Mouse (Mus musculus) neural tube, embryonic 13.5 days (tissue): ENCODE data around the gene Gm10959. TPM values are rescaled to one million over a fixed set of nuclear protein-coding genes. Genes with fewer than 3 reads are reported as not detected.

Source experiments
- ATAC-seq: fragments of 200-750 bp; cut with Nextera tagmentation; 2 replicates; pipeline ENCODE4 v1.8.0; 2017; ENCODE audit warnings: low read depth, mild to moderate bottlenecking, moderate TSS enrichment, moderate library complexity
- H3K27ac ChIP-seq: fragments of 300-500 bp; sonication (generic); replicated peaks from 2 replicates; pipeline ENCODE4 v1.5.1; 2015; ENCODE audit warnings: moderate library complexity, mild to moderate bottlenecking, inconsistent platforms
- H3K27me3 ChIP-seq: fragments of 300-500 bp; sonication (generic); 2 replicates; pipeline ENCODE4 v1.6.1; 2015; ENCODE audit warnings: mild to moderate bottlenecking, inconsistent platforms
- H3K36me3 ChIP-seq: fragments of 300-500 bp; sonication (generic); 2 replicates; pipeline ENCODE4 v1.6.1; 2015; ENCODE audit warnings: mild to moderate bottlenecking, inconsistent platforms
- H3K4me1 ChIP-seq: fragments of 300-500 bp; sonication (generic); replicated peaks from 2 replicates; pipeline ENCODE4 v1.6.1; 2015; ENCODE audit warnings: inconsistent platforms
- H3K4me2 ChIP-seq: fragments of 300-500 bp; sonication (generic); 2 replicates; pipeline ENCODE4 v1.6.1; 2015; ENCODE audit warnings: inconsistent platforms, mild to moderate bottlenecking, moderate library complexity
- H3K4me3 ChIP-seq: fragments of 300-500 bp; sonication (generic); 2 replicates; pipeline ENCODE4 v1.5.1; 2015; ENCODE audit warnings: mild to moderate bottlenecking, inconsistent platforms
- H3K9ac ChIP-seq: fragments of 300-500 bp; sonication (generic); 2 replicates; pipeline ENCODE4 v1.6.1; 2015; ENCODE audit warnings: moderate library complexity, mild to moderate bottlenecking, inconsistent platforms
- H3K9me3 ChIP-seq: fragments of 300-500 bp; sonication (generic); 2 replicates; pipeline ENCODE4 v1.6.1; 2016; ENCODE audit warnings: inconsistent platforms
- WGBS: fragments of 180-500 bp; shearing (Covaris S2); methylation state at CpG from one replicate; pipeline ENCODE4 v1.1.7; 2015; 5-methylcytosine and 5-hydroxymethylcytosine counted together
- polyA plus RNA-seq: library from polyadenylated mRNA; unstranded; fragments of >200 nt; fragmentation: Nextera tagmentation; extraction: Ambion mirVana; gene quantifications from 2 replicates; pipeline ENCODE4 v1.2.1, GENCODE M21; 2015

Gm10959 gene
- polyA plus RNA-seq, 1 experiment from 2014 or later, result not detected

DNA sequence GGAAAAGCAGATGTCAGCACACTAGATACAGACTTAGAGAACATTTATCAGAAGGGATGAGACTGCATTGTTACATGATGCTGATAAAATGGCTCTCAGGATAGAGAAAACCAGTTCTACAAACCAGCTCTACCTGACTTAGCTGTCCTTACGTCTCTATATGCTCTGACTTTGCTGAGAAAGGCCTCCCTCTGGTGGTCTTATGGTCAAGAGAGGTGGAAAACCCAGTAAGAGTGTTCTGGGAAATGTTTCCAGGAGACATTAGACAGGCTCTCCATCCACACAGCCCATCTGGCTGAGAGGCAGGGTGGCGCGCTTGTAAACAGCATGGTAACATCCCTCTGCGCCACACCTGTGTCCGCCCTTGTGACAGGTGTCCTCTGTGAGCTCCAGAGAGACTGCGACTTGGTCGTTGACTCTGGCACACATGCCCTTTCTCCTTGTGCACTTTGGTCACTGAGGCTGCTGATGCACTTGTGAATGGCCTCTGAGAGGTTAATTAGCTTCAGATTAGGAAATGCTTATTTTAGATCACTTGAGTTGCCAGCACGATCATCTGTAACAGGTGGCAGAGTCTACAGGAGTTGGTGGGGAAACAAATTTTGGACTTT is 40.4 kb downstream of the Gm10959 start:
- no peak for ATAC-seq
- H3K27ac ChIP-seq, result no peak overlapping the region
- 91% methylated on average over 8 of the region's 8 CpGs for WGBS
- no peak overlapping the region for H3K9ac ChIP-seq
- H3K9me3 ChIP-seq, result no peaks in the 10 kb centered on the region
- H3K4me2 ChIP-seq, result no peak overlapping the region
- no peak overlapping the region for H3K4me3 ChIP-seq
- H3K4me1 ChIP-seq, result no peaks in the 10 kb centered on the region
- no peaks in the 10 kb centered on the region for H3K27me3 ChIP-seq
- H3K36me3 ChIP-seq, result no peaks in the 10 kb centered on the region

- H3K9ac ChIP-seq, result no peak overlapping the region
- no peaks in the 10 kb centered on the region for H3K4me1 ChIP-seq
- no peak for ATAC-seq
- H3K4me2 ChIP-seq, result no peak overlapping the region
- no peaks in the 10 kb centered on the region for H3K36me3 ChIP-seq
- no peaks in the 10 kb centered on the region for H3K9me3 ChIP-seq
- 92% methylated on average over 3 of the region's 3 CpGs for WGBS
- no peak overlapping the region for H3K4me3 ChIP-seq
- H3K27ac ChIP-seq, result no peak overlapping the region
- H3K27me3 ChIP-seq, result no peaks in the 10 kb centered on the region
Measured at GRCm38 (mm10) chr3:122877543-122877942, 41.6 kb downstream of the Gm10959 start.

GRCm38 (mm10) chr3:122876870-122877269 is 42.3 kb downstream of the Gm10959 start:
- Histone ChIP-seq H3K4me1 (no peaks in the 10 kb centered on the region), H3K27me3 (no peaks in the 10 kb centered on the region), H3K4me3 (no peak overlapping the region), H3K4me2 (no peak overlapping the region), H3K27ac (no peak overlapping the region), H3K9me3 (no peaks in the 10 kb centered on the region), H3K36me3 (no peaks in the 10 kb centered on the region), H3K9ac (no peak overlapping the region)
- no peak for ATAC-seq
- WGBS, result 83% methylated on average over 2 of the region's 2 CpGs

- Histone ChIP-seq H3K9me3 (no peaks in the 10 kb centered on the region), H3K27ac (no peak overlapping the region), H3K36me3 (no peaks in the 10 kb centered on the region), H3K4me3 (no peak overlapping the region), H3K27me3 (no peaks in the 10 kb centered on the region), H3K4me2 (no peak overlapping the region), H3K9ac (no peak overlapping the region), H3K4me1 (no peaks in the 10 kb centered on the region)
- 83% methylated on average over 1 of the region's 1 CpGs for WGBS
- no peak for ATAC-seq
Measured at GRCm38 (mm10) chr3:122871596-122871995, 47.6 kb downstream of the Gm10959 start.

DNA sequence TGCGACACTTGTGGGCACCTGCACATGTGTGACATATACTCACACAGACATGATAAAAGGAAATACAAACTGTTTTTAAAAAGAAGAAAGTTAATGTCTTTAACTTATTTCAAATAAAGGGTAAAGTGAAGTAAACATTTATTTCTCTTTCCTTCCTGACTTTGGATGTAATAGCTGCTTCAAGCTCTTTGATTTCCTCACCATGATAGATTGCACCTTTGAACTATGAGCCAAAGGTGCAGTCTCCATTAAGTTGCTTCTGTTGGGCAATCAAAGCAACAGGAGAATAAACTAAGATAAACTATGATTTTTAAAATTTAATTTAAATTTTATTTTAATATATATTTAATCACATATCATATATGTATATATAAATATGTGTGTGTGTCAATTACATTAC is 50.9 kb downstream of the Gm10959 start:
- no peak overlapping the region for H3K4me2 ChIP-seq
- no peaks in the 10 kb centered on the region for H3K9me3 ChIP-seq
- H3K4me1 ChIP-seq, result no peaks in the 10 kb centered on the region
- H3K27ac ChIP-seq, result no peak overlapping the region
- H3K4me3 ChIP-seq, result no peak overlapping the region
- 96% methylated on average over 1 of the region's 1 CpGs for whole genome bisulfite sequencing
- no peak overlapping the region for H3K9ac ChIP-seq
- no peaks in the 10 kb centered on the region for H3K36me3 ChIP-seq
- H3K27me3 ChIP-seq, result no peaks in the 10 kb centered on the region
- ATAC-seq, result no peak

DNA sequence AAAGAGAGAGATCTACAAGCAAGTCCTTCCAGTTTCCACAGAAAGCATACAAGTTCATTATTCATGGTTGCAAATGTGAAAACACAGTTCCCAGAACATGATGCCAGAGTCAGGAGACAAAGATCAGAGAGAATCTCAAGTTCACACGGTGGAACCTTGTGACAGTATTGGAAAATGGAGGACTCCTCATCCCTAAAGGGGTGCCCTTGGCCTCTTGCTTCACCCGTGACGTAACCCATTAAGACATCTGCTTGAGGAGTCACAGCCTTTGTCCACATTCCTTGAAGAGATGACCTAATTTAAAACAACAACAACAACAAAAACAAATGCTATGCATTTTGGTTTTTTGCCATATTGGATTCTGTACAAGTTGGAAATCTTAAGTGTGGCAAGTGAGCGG is 54.1 kb downstream of the Gm10959 start:
- Histone ChIP-seq H3K27ac (no peak overlapping the region), H3K4me3 (no peak overlapping the region), H3K4me2 (no peak overlapping the region), H3K9ac (no peak overlapping the region), H3K27me3 (no peaks in the 10 kb centered on the region), H3K36me3 (no peaks in the 10 kb centered on the region), H3K4me1 (no peaks in the 10 kb centered on the region), H3K9me3 (no peaks in the 10 kb centered on the region)
- ATAC-seq, result no peak
- whole genome bisulfite sequencing, result 89% methylated on average over 4 of the region's 4 CpGs

Other genes with a start within 250 kb of the Gm10959 start
- gene Pde5a, start 190.4 kb downstream of the Gm10959 start, polyA plus RNA-seq, result 1.7 and 2.2 TPM in 2 replicates
- gene Fabp2, start 24.3 kb downstream of the Gm10959 start, polyA plus RNA-seq, result not detected in 2 replicates
- 105 and 110 TPM in 2 replicates for gene 1810037I17Rik, start 4.8 kb upstream of the Gm10959 start, polyA plus RNA-seq
- 6.4 and 7.0 TPM in 2 replicates for gene Usp53, start 65.2 kb upstream of the Gm10959 start, polyA plus RNA-seq
- gene Myoz2, start 115.7 kb upstream of the Gm10959 start, polyA plus RNA-seq, result 0.81 and 3.4 TPM in 2 replicates